10 mouse cellular contexts compared by ENCODE assay signal in genomic region chr2:109958692-109959406, GRCm38 (mm10). TPM values are rescaled to one million over a fixed set of nuclear protein-coding genes. Genes with fewer than 3 reads are reported as not detected.
A peak's percentile ranks its signal among the peaks of the same experiment; 100 is the strongest.
DNase-seq lines count a peak whose midpoint lies in the region; ATAC-seq and TF ChIP-seq lines count a peak whose summit lies in the region.
"Had no signal": no experiment of that assay in that cellular context is flagged by ENCODE, and none has a peak within 500 bp of the region (broad histone marks: within the 10 kb centered on the region; RNA-seq: fewer than 3 reads in every experiment).

No protein-coding gene starts in this region.

- no peaks in the 10 kb centered on the region for H3K9me3 ChIP-seq in embryonic facial prominence, embryonic 14.5 days (ENCODE audit: control insufficient read depth, low read length)
- no peaks in the 10 kb centered on the region for H3K9me3 ChIP-seq in embryonic facial prominence, embryonic 10.5 days
- H3K9me3 ChIP-seq in lung, embryonic 14.5 days (ENCODE audit: low read depth, low read length): no peaks in the 10 kb centered on the region
- H3K9me3 ChIP-seq: limb, embryonic 13.5 days; stomach, embryonic 15.5 days had no signal

- no peak overlapping the region for H3K9ac ChIP-seq in embryonic facial prominence, embryonic 14.5 days (ENCODE audit: low read depth, low read length)
- no peak overlapping the region for H3K9ac ChIP-seq in lung, embryonic 14.5 days
- H3K9ac ChIP-seq: limb, embryonic 13.5 days; stomach, embryonic 15.5 days had no signal

- DNase-seq in embryonic facial prominence, embryonic 14.5 days (ENCODE audit: low spot score): no peak
- DNase-seq in embryonic facial prominence, embryonic 10.5 days (ENCODE audit: low spot score): no peak
- peak; percentile 12 for DNase-seq in lung, embryonic 14.5 days
- no peak for DNase-seq in lung, postnatal 25 days (ENCODE audit: low spot score)
- DNase-seq in adrenal gland, postnatal 25 days: peak; percentile 48
- no peak for DNase-seq in layer of hippocampus, adult 9-11 months
- DNase-seq in retina, postnatal 1 day: no peak

- peaks cover 14% of the 10 kb centered on the region for H3K4me1 ChIP-seq in embryonic facial prominence, embryonic 14.5 days (ENCODE audit: control insufficient read depth, insufficient read depth, low read length)
- peaks cover 33% of the 10 kb centered on the region for H3K4me1 ChIP-seq in embryonic facial prominence, embryonic 10.5 days
- H3K4me1 ChIP-seq in lung, embryonic 14.5 days (ENCODE audit: insufficient read depth): no peaks in the 10 kb centered on the region

- no peak overlapping the region for H3K4me3 ChIP-seq in embryonic facial prominence, embryonic 14.5 days (ENCODE audit: low read depth, low read length)
- no peak overlapping the region for H3K4me3 ChIP-seq in embryonic facial prominence, embryonic 10.5 days
- no peak overlapping the region for H3K4me3 ChIP-seq in lung, embryonic 14.5 days (ENCODE audit: low read depth, low read length)
- H3K4me3 ChIP-seq: limb, embryonic 13.5 days; stomach, embryonic 15.5 days had no signal

- no peaks in the 10 kb centered on the region for H3K27me3 ChIP-seq in embryonic facial prominence, embryonic 14.5 days (replicated peaks; ENCODE audit: control insufficient read depth, insufficient read depth, low read length)
- no peaks in the 10 kb centered on the region for H3K27me3 ChIP-seq in embryonic facial prominence, embryonic 10.5 days (replicated peaks; ENCODE audit: low read depth, poor library complexity, severe bottlenecking)
- H3K27me3 ChIP-seq in lung, embryonic 14.5 days (ENCODE audit: insufficient read depth, low read length): no peaks in the 10 kb centered on the region
- H3K27me3 ChIP-seq: limb, embryonic 13.5 days; stomach, embryonic 15.5 days had no signal

- no peak overlapping the region; the same call in 1 of the 2 replicates for H3K27ac ChIP-seq in embryonic facial prominence, embryonic 14.5 days (replicated peaks; ENCODE audit: low read depth, low read length)
- no peak overlapping the region for H3K27ac ChIP-seq in embryonic facial prominence, embryonic 10.5 days (replicated peaks)
- H3K27ac ChIP-seq in lung, embryonic 14.5 days (ENCODE audit: low read depth): no peak overlapping the region
- H3K27ac ChIP-seq: limb, embryonic 13.5 days; stomach, embryonic 15.5 days had no signal

- WGBS in embryonic facial prominence, embryonic 14.5 days: 69% methylated on average over 4 of the region's 4 CpGs
- WGBS in embryonic facial prominence, embryonic 10.5 days: 91% methylated on average over 4 of the region's 4 CpGs
- WGBS in lung, embryonic 14.5 days: 71% methylated on average over 4 of the region's 4 CpGs

- no peak overlapping the region for H3K4me2 ChIP-seq in embryonic facial prominence, embryonic 14.5 days (ENCODE audit: low read depth, low read length)
- no peak overlapping the region for H3K4me2 ChIP-seq in lung, embryonic 14.5 days
- H3K4me2 ChIP-seq: stomach, embryonic 15.5 days had no signal

- no peak for TF ChIP-seq CTCF in lung, embryonic 14.5 days (IDR thresholded peaks at IDR 0.05; ENCODE audit: low read depth)

- H3K36me3 ChIP-seq in embryonic facial prominence, embryonic 14.5 days (ENCODE audit: control insufficient read depth, insufficient read depth, low read length): no peaks in the 10 kb centered on the region
- no peaks in the 10 kb centered on the region for H3K36me3 ChIP-seq in embryonic facial prominence, embryonic 10.5 days (replicated peaks)
- H3K36me3 ChIP-seq in lung, embryonic 14.5 days (ENCODE audit: insufficient read depth): no peaks in the 10 kb centered on the region
- H3K36me3 ChIP-seq: limb, embryonic 13.5 days; stomach, embryonic 15.5 days had no signal

- ATAC-seq in embryonic facial prominence, embryonic 14.5 days (ENCODE audit: low read depth): 0 out of 2 replicates have a peak, but pooled peaks have one; percentile 15
- no peak; the same call in 1 of the 2 replicates for ATAC-seq in lung, embryonic 14.5 days (ENCODE audit: insufficient read depth)
- peak; percentile 98 for ATAC-seq in megakaryocyte progenitor cell, adult 5-6 weeks (replicated peaks; ENCODE audit: poor library complexity)

RNA-seq across cellular contexts. Expression of gene Lgr4, which starts 41.4 kb away (rescaled TPM):
- polyA plus RNA-seq in embryonic facial prominence, embryonic 14.5 days (2014; fragmentation: Nextera tagmentation; extraction: Ambion mirVana): 24.6 and 25.0 TPM in 2 replicates
- polyA plus RNA-seq in embryonic facial prominence, embryonic 10.5 days (2016; fragmentation: Nextera tagmentation; extraction: Ambion mirVana): 14.1 and 14.6 TPM in 2 replicates
- polyA plus RNA-seq in lung, embryonic 14.5 days (2014; fragmentation: Nextera tagmentation; extraction: Ambion mirVana): 3.4 and 3.9 TPM in 2 replicates
- total RNA-seq in adrenal gland, postnatal 25 days (2021): 222 and 259 TPM in 2 replicates
- total RNA-seq in megakaryocyte progenitor cell, adult 5-6 weeks (2015): 1.0 and 2.6 TPM in 2 replicates
- total RNA-seq in megakaryocyte progenitor cell, adult 5-6 weeks (2017): 1.1 and 4.0 TPM in 2 replicates

RNA-seq across cellular contexts. Expression of gene Ccdc34, which starts 58.8 kb away (rescaled TPM):
- 36.1 and 37.7 TPM in 2 replicates for polyA plus RNA-seq in embryonic facial prominence, embryonic 14.5 days (2014; fragmentation: Nextera tagmentation; extraction: Ambion mirVana)
- 57.1 and 63.6 TPM in 2 replicates for polyA plus RNA-seq in embryonic facial prominence, embryonic 10.5 days (2016; fragmentation: Nextera tagmentation; extraction: Ambion mirVana)
- 36.9 and 39.5 TPM in 2 replicates for polyA plus RNA-seq in lung, embryonic 14.5 days (2014; fragmentation: Nextera tagmentation; extraction: Ambion mirVana)
- total RNA-seq in adrenal gland, postnatal 25 days (2021): 11.4 and 14.0 TPM in 2 replicates
- 56.3 and 65.9 TPM in 2 replicates for total RNA-seq in megakaryocyte progenitor cell, adult 5-6 weeks (2015)
- total RNA-seq in megakaryocyte progenitor cell, adult 5-6 weeks (2017): 42.6 and 56.5 TPM in 2 replicates

Comparison
In these comparisons a context has a peak if more than half of its experiments do, and no peak if none do; other contexts are left out.
1. DNase-seq: peak in lung, embryonic 14.5 days (single experiment) and adrenal gland, postnatal 25 days (single experiment); none in embryonic facial prominence, embryonic 14.5 days (single experiment), embryonic facial prominence, embryonic 10.5 days (single experiment), lung, postnatal 25 days (single experiment), layer of hippocampus, adult 9-11 months (single experiment) and retina, postnatal 1 day (single experiment).